In the genomic region with DNA sequence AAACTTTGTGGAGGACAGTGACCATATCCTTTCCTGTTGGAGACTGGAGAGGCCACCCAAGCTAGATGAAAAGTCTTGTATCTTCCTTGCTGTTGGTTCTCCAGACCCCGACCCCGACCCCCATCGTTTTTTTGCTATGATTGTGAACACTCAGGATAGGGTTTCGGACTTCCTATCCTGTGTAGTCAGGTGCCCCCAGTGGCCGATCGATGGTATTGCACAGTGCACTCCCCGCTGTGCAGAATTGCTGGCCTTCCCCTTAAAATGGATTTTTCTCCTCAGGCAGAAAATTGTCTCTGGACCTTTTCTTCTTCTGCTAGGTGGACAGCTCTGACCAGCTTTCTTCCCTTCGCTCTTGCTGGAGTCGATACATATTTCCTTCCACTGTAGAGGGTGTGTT, we compare ENCODE assay signal across 9 mouse cellular contexts. TPM values are rescaled to one million over a fixed set of nuclear protein-coding genes. Genes with fewer than 3 reads are reported as not detected.
DNase-seq lines count a peak whose midpoint lies in the region; TF ChIP-seq lines count a peak whose summit lies in the region.
"Had no signal": no experiment of that assay in that cellular context is flagged by ENCODE, and none has a peak within 500 bp of the region (broad histone marks: within the 10 kb centered on the region; RNA-seq: fewer than 3 reads in every experiment).

No protein-coding gene starts in this region.

- no peak overlapping the region for H3K4me3 ChIP-seq in testis, adult 2 months (ENCODE audit: control insufficient read depth, low read depth, low read length)
- H3K4me3 ChIP-seq in olfactory bulb, adult 2 months (ENCODE audit: insufficient read depth, low read depth, low read length) = no peak overlapping the region
- H3K4me3 ChIP-seq: embryonic facial prominence, embryonic 13.5 days had no signal

- H3K4me1 ChIP-seq in testis, adult 2 months (ENCODE audit: control insufficient read depth, insufficient read depth, low read length) = no peaks in the 10 kb centered on the region
- H3K4me1 ChIP-seq in olfactory bulb, adult 2 months (ENCODE audit: control insufficient read depth, insufficient read depth, low read length) = no peaks in the 10 kb centered on the region; the same call in 1 of the 2 replicates
- H3K4me1 ChIP-seq: embryonic facial prominence, embryonic 13.5 days had no signal

- WGBS in olfactory bulb, adult 2 months = 21% methylated on average over 9 of the region's 9 CpGs

- peak; percentile 22 to 36 for DNase-seq in heart, postnatal 36 days
- DNase-seq in heart, postnatal 25 days (ENCODE audit: low spot score) = no peak
- DNase-seq in testis, postnatal 14 days (ENCODE audit: low spot score) = no peak
- DNase-seq in embryo, embryonic 10 days (ENCODE audit: low spot score) = peak; percentile 83
- DNase-seq in frontal cortex, postnatal 25 days (ENCODE audit: low spot score in 2 of 2) = no peak
- no peak for DNase-seq in layer of hippocampus, postnatal 36 days

- intact Hi-C loops in heart, postnatal 36 days (cut with DNase I) = loop anchor here (1.0 kb wide), 2 partner anchors 29 to 122 kb away; no protein-coding TSS in a partner anchor
- intact Hi-C loops in heart, postnatal 25 days (cut with DNase I) = loop anchor here (2.0 kb wide), 1 partner anchor 30 kb away; no protein-coding TSS in a partner anchor

- no peaks in the 10 kb centered on the region for H3K27me3 ChIP-seq in testis, adult 2 months (ENCODE audit: control insufficient read depth, insufficient read depth, low read length)

- peak; percentile 80; the same call in 1 of the 2 replicates for TF ChIP-seq CTCF in testis, adult 2 months (IDR thresholded peaks at IDR 0.05; ENCODE audit: control insufficient read depth, insufficient read depth, insufficient replicate concordance, low read depth, low read length)
- peak; percentile 72; the same call in 1 of the 2 replicates for TF ChIP-seq CTCF in olfactory bulb, adult 2 months (IDR thresholded peaks at IDR 0.05; ENCODE audit: insufficient read depth, low read depth, low read length)

- no peak for TF ChIP-seq POLR2A in testis, adult 2 months (IDR thresholded peaks at IDR 0.05; ENCODE audit: control insufficient read depth, low read depth, low read length)
- TF ChIP-seq POLR2A in olfactory bulb, adult 2 months (IDR thresholded peaks at IDR 0.05; ENCODE audit: insufficient read depth, low read depth, low read length) = no peak

- H3K36me3 ChIP-seq in testis, adult 2 months (ENCODE audit: control insufficient read depth, insufficient read depth, low read length) = no peaks in the 10 kb centered on the region
- H3K36me3 ChIP-seq: embryonic facial prominence, embryonic 13.5 days had no signal

- H3K27ac ChIP-seq in testis, adult 2 months (ENCODE audit: control insufficient read depth, insufficient read depth, low read depth, low read length) = no peak overlapping the region
- no peak overlapping the region for H3K27ac ChIP-seq in olfactory bulb, adult 2 months (ENCODE audit: insufficient read depth, low read depth, low read length)
- H3K27ac ChIP-seq: embryonic facial prominence, embryonic 13.5 days had no signal

RNA-seq across cellular contexts. Expression of a gene that starts 22.5 kb away (rescaled TPM):
- not detected for total RNA-seq in heart, postnatal 36 days (2021)
- not detected for total RNA-seq in heart, postnatal 25 days (2021)
- 4.1 and 5.6 TPM in 2 replicates for polyA plus RNA-seq in testis, adult 2 months (2012; rRNA removed)
- polyA plus RNA-seq in olfactory bulb, adult 2 months (2012; ENCODE audit: insufficient read depth, insufficient read length, low replicate concordance, missing spikeins) = not detected in 2 replicates
- 100 to 1,000 TPM; 167 to 170 TPM for total RNA-seq in layer of hippocampus, postnatal 36 days (2021)

RNA-seq across cellular contexts. Expression of a gene that starts 31.9 kb away (rescaled TPM):
- total RNA-seq in heart, postnatal 36 days (2021) = 1 to 10 TPM; 1.3 TPM
- total RNA-seq in heart, postnatal 25 days (2021) = 1 to 10 TPM; 1.1 to 1.2 TPM
- 0.96 and 1.4 TPM in 2 replicates for polyA plus RNA-seq in testis, adult 2 months (2012; rRNA removed)
- not detected in 2 replicates for polyA plus RNA-seq in olfactory bulb, adult 2 months (2012; ENCODE audit: insufficient read depth, insufficient read length, low replicate concordance, missing spikeins)
- 10 to 100 TPM; 19.3 to 21.8 TPM for total RNA-seq in layer of hippocampus, postnatal 36 days (2021)

Comparison
In these comparisons a context has a peak if more than half of its experiments do, and no peak if none do; other contexts are left out.
1. DNase-seq: peak in heart, postnatal 36 days (2 of 2) and embryo, embryonic 10 days (single experiment); none in heart, postnatal 25 days (single experiment), testis, postnatal 14 days (single experiment), frontal cortex, postnatal 25 days (0 of 2) and layer of hippocampus, postnatal 36 days (0 of 2).
2. RNA of a gene that starts 22.5 kb away (total RNA-seq): 167 to 170 TPM in layer of hippocampus, postnatal 36 days; not detected in heart, postnatal 36 days and not detected in heart, postnatal 25 days; every median in the first group is over 100 times any median in the second.
3. RNA of a gene that starts 31.9 kb away (total RNA-seq): 19.3 to 21.8 TPM in layer of hippocampus, postnatal 36 days; 1.3 TPM in heart, postnatal 36 days and 1.1 to 1.2 TPM in heart, postnatal 25 days; every median in the first group is over 4 times any median in the second.